Mouse (Mus musculus): ENCODE measurements around the gene Spef1. TPM values are rescaled to one million over a fixed set of nuclear protein-coding genes. Genes with fewer than 3 reads are reported as not detected.
"Not testable (repeated sequence)": the region's sequence is repeated elsewhere in the genome, so short reads cannot be mapped to it uniquely, and the experiment has no call there.

Spef1 gene
- 1 to 10 TPM; 4.4 to 6.2 (median 4.9) TPM for total RNA-seq (2022)

- DNase-seq (ENCODE audit: low spot score), result peak; percentile 78
Measured at GRCm38 (mm10) chr2:131186771-131187601, at the start of gene Spef1, which contains the start of gene Cdc25b. TSS of gene Spef1 (minus strand) at chr2:131187282. TSS of gene Cdc25b (plus strand) at chr2:131186949.

DNA sequence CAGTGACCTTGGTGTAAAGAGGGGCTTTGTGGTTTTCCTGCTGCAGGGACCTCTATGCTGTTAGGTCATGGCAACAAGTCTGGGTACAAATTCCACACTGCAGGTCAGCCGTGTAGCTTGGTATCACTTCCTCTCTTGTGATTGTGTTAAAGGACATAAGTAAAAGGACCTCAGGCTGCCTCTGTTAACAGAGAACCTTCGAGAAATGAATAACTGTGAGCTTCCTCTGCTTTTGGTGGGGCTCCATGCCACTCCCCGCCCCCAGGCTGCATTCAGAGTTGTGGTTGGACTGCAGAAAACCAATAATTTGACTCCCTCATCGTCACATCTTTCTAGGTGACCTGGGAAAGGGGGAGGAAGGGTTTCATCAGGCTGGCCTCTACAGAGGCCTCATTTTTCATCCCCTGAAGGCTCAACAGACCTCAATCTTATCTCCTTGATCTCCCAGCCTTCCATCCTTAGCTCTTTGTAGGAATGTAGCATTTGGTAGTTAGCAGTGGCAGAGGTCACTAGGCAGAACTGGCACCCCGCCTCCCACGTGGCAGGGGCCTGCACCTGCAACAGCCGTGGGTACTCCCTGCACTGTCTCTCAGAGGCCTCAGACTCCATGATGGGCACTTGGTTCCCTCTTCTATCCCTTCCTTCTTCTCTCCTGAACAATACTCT lies 48.0 kb upstream of the Spef1 start:
- no peak for DNase-seq (ENCODE audit: low spot score)

- DNase-seq (ENCODE audit: low spot score), result no peak
Measured at GRCm38 (mm10) chr2:131234127-131234650, 47.1 kb upstream of the Spef1 start.

DNA sequence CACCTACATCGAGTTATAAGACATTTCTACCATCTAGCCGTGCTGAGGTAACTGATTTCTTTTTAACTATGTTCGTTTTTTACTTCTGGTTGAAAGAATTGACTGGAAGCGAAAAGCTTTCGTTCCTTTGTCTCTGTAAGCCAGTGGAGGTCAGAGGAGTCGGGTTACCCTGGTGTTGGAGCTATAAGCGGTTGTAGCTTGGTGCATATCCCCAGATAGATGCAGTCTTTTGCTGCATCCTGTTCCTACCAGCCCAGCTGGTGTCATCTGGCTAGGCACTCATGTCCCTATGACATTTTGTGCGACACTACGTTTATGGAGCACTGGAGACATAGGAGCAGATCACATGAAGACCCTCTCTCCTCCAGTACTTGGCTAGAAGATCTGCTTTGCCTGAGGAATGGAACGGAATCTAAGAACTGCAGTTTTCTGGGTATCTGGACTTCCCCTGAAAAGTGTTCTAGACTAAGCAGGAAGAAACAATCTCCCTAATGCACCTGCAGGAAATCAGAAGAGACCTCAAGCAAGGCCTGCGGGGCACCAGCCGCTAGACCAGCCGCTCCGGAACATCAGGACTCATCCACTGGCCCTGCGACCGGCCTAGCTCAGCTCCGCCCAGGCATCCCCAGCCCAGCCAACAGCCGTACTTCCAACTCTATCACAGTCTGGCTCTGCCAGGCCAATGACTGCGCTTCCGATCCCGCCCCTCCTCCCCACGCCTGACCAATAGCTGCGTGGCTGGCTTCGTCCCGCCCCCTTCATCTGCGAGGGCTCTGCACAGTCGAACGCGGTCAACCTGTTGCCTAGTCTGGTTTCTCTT lies 46.4 kb upstream of the Spef1 start, which contains the start of gene Mavs:
Mavs (plus strand) TSS at position 757 of the 820 bp plus-strand sequence.
- peak; percentile 96 for DNase-seq (ENCODE audit: low spot score)

GRCm38 (mm10) chr2:131232558-131232957 lies 45.5 kb upstream of the Spef1 start:
- no peak for DNase-seq (ENCODE audit: low spot score)

GRCm38 (mm10) chr2:131227243-131227642 lies 40.2 kb upstream of the Spef1 start:
- DNase-seq (ENCODE audit: low spot score), result no peak

- not testable (repeated sequence) for DNase-seq (ENCODE audit: low spot score)
Measured at GRCm38 (mm10) chr2:131226669-131227068, 39.6 kb upstream of the Spef1 start.

GRCm38 (mm10) chr2:131225178-131225577 lies 38.1 kb upstream of the Spef1 start:
- DNase-seq (ENCODE audit: low spot score), result no peak

DNA sequence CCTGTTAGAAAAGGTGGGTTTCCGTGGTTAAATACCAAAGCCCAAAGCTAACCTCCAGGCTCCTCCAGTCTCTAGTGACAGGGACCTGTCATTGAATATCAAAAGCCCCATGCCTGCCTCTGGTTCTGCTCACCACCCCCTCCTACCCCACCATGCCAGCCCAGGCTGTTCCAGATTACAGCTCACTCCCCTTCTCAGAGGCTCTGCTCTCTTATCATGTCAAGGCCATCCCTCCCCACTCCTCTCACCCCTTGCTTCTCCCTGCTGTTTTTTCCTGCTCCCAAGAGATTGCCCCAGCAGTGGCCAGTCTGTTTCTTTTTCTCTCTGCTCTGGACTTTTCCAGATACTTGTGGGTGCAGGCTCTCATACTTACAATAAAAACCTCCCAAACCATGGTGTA lies 36.5 kb upstream of the Spef1 start:
- no peak for DNase-seq (ENCODE audit: low spot score)

DNA sequence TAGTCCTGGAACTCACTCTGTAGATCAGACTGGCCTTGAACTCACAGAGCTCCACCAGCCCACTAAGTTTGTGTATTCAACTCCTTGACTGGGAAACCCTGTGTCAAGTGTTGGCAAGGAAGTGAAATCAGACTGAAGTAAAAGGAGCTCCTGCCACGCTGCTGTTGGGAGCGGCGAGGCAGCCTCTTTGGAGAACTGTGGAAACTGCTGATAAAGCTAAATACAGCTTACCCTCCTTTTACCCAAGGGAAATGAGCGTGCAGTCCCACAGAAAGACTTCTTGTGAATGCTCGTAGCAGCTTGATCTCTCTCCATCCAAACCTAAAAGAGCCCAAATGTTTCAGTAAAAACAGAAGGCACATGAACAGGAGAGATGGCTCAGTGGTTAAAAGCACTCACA lies 35.5 kb upstream of the Spef1 start:
- DNase-seq (ENCODE audit: low spot score), result no peak

DNA sequence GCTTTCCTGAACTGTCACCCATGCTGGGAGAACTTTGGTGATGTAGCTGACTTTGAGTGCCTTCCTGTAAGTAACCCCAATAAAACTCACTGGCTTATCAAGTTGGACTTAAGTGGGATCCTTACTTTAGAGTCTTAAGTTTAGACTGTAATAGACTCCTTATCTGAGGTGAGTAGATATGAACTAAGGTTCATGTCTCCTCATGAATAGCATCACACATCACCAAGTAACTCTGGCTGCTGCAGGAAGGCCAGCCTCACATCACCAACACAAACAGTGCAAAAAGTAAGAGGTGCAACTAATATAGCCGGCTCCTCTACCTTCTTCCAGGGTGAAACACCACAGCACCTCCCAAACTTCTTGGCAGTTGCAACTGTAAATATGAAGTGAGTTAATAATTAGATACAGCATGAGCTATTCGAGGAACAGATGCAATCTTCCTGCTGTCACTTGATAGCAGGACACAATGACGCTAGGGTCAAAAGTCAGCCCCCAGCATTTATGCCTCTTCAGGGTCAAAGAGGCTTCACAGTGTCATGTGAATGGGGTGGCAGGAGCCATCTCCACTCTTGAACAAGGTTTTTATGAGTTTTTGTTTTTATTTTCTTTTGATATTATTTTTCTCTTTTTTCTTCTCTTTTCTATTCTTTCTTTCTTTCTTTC lies 34.9 kb upstream of the Spef1 start:
- no peak for DNase-seq (ENCODE audit: low spot score)

DNA sequence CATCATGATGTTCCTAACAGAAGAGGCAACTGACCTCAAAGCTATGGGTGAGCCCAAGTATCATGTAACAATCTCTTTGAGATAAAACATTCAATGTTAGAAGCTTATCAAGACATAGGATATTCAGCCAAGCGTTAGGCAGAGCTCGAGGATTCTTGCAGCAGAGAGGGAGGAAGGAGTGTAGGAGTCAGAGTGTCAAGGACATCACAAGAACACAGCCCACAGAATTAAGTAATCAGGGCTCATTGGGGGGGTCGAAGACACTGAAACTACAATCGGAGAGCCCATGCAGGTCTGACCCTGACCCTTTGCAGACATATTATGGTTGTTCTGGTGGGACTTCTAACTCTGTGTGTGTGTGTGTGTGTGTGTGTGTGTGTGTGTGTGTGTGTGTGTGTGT lies 32.9 kb upstream of the Spef1 start:
- DNase-seq (ENCODE audit: low spot score), result no peak

- DNase-seq (ENCODE audit: low spot score), result peak; percentile 73
Measured at GRCm38 (mm10) chr2:131215941-131216858, 29.1 kb upstream of the Spef1 start.

DNA sequence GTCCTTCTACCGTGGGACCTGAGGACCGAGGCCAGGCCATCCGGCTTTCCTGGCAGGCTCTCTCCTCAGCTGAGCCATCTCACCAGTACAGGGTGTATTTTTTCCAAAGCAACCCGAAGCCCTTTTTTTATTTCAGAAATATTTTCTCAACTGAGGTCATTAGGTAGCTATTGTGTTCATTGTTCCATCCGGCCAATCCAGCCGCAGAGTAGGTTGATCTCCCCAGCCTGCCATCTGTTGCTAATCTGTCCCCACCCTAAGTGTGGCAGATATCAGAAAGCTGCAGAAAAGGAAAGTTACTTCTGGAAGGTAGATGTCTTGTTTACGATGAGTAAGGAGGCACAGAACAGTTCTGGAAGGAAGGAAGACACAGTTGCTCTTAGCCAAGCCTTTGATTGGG lies 26.7 kb upstream of the Spef1 start:
- peak; percentile 37 for DNase-seq (ENCODE audit: low spot score)

DNA sequence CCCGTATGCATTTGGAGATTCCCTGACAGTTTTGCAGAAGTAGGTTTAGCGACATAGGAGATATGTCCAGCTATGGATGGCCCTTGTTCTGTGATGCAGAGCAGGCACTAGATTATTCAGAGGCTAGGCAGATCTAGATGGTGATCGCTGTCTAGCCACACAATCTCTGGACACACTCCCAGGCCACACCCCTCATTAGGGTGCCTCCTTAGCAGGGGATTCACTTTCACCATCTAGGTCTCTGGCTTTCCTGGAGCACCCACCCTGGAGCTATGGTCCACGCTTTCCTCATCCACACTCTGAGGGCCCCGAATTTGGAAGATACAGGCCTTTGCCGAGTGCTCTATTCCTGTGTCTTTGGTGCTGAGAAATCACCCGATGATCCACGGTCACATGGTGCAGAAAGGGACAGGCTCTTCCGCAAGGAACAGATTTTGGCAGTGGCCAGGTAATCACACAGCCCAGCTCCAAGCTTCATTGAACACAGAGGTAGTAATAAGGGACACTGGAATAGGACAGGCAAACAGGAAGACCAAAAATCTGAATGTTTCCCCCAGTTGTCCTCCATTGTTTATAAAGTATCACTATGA lies 24.0 kb upstream of the Spef1 start:
- no peak for DNase-seq (ENCODE audit: low spot score)

DNA sequence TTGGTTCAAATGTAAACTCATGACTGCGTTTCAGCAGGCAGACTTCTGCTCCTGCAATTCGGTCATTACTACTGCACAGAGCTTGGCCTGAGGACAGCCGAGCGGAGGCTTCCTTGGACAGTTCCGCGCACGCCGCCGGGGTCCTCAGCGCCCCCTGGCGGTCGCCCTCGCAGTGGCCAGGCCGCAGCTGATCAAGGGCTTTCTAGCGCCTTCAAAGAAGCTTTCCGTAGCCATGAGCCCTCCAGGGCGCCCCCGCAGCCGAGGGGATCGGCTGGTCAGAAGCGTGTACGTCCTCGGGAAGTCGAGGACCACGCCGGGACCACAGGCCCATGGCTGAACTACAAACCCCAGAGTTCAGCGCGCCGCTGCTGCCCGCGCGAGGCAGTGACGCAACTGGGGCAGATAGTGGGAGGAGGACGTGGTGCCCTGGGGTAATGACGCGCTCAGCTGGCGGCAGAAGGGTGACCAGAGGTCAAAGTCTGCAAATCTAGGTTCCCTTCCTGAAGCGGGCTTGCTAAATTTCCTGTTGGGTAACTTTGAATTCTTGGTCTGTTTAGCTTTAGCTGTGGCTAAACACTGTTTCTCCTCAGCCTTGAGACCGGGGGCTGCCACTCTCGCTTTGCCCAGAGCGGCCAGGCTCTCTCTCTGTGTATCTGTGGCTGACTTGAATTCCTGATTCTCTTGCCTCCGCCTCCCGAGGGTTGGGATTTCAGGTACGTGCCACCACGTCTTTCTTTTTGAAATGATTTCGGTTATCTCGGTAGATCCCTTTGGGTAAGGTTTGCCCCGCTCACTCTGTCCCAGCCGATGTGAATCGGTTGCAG lies 23.1 kb upstream of the Spef1 start:
- DNase-seq (ENCODE audit: low spot score), result peak; percentile 95

- DNase-seq (ENCODE audit: low spot score), result no peak
Measured at GRCm38 (mm10) chr2:131209125-131209795, 22.2 kb upstream of the Spef1 start.

GRCm38 (mm10) chr2:131208356-131208755 lies 21.3 kb upstream of the Spef1 start:
- no peak for DNase-seq (ENCODE audit: low spot score)

Measured in heart, adult 8-10 months (tissue).